Mouse (Mus musculus) lung, adult 2 months (tissue): ENCODE measurements around the gene Tfap2b. TPM values are rescaled to one million over a fixed set of nuclear protein-coding genes. Genes with fewer than 3 reads are reported as not detected.

Experiments used
- DNase-seq: peaks from one replicate; pipeline ENCODE4 v3.0.0; 2022
- H3K4me1 ChIP-seq: fragments of 200-500 bp; 2 replicates; pipeline ENCODE4 v1.6.1; 2011; ENCODE audit warnings: low read length; ENCODE audit not compliant: control insufficient read depth, insufficient read depth
- H3K4me3 ChIP-seq: fragments of 200-500 bp; replicated peaks from 2 replicates; pipeline ENCODE3; 2011; ENCODE audit warnings: low read depth, mild to moderate bottlenecking, control low read depth, low read length; ENCODE audit errors: extremely low read depth
- CTCF ChIP-seq: fragments of 200-500 bp; IDR thresholded peaks from 2 replicates; pipeline ENCODE4 v1.5.1; 2011; ENCODE audit warnings: mild to moderate bottlenecking, low read length, control low read depth; ENCODE audit not compliant: insufficient read depth
- POLR2A ChIP-seq: fragments of 200-500 bp; IDR thresholded peaks from 2 replicates; pipeline ENCODE4 v1.6.1; 2011; ENCODE audit warnings: low read depth, mild to moderate bottlenecking, control low read depth, low read length, borderline replicate concordance; ENCODE audit errors: extremely low read depth
- WGBS: fragments of 180-500 bp; shearing (Covaris S2); methylation state at CpG from one replicate; pipeline ENCODE4 v1.1.7; 2018; 5-methylcytosine and 5-hydroxymethylcytosine counted together
- polyA plus RNA-seq: library from polyadenylated mRNA; depleted of rRNA; stranded (reverse); fragments of >200 nt; gene quantifications from 2 replicates; pipeline ENCODE4 v1.2.3, GENCODE M21; 2012; rRNA removed

Gene Tfap2b
- not detected in 2 replicates for polyA plus RNA-seq

GRCm38 (mm10) chr1:19208641-19209358 lies at the start of gene Tfap2b:
Gene Tfap2b (plus strand): TSS chr1:19208914.
- no peak for TF ChIP-seq CTCF

GRCm38 (mm10) chr1:19178742-19179397 lies 29.8 kb upstream of the Tfap2b start:
- WGBS, result 7% methylated on average over 4 of the region's 4 CpGs
- Histone ChIP-seq H3K4me1 (no peaks in the 10 kb centered on the region), H3K4me3 (no peak overlapping the region)
- no peak for DNase-seq
- TF ChIP-seq POLR2A (no peak), CTCF (no peak)

More at GRCm38 (mm10) chr1:19208641-19209358, at the start of gene Tfap2b:
- Histone ChIP-seq H3K4me1 (no peaks in the 10 kb centered on the region), H3K4me3 (no peak within 1 kb of the TSS)
- 3% methylated on average over 26 of the region's 26 CpGs for WGBS
- no peak for DNase-seq

- WGBS, result 5% methylated on average over 12 of the region's 12 CpGs
- TF ChIP-seq CTCF (peak; percentile 28; the same call in 1 of the 2 replicates), POLR2A (no peak)
- Histone ChIP-seq H3K4me3 (no peak overlapping the region), H3K4me1 (no peaks in the 10 kb centered on the region)
- no peak for DNase-seq
Observed at GRCm38 (mm10) chr1:19205649-19206048, 3.1 kb upstream of the Tfap2b start.

GRCm38 (mm10) chr1:19206194-19206593 lies 2.5 kb upstream of the Tfap2b start:
- no peak for TF ChIP-seq CTCF
- no peak for TF ChIP-seq POLR2A
- no peak overlapping the region for H3K4me3 ChIP-seq
- WGBS, result 2% methylated on average over 7 of the region's 7 CpGs
- DNase-seq, result no peak
- H3K4me1 ChIP-seq, result no peaks in the 10 kb centered on the region

GRCm38 (mm10) chr1:19207611-19208010 lies 1.1 kb upstream of the Tfap2b start:
- TF ChIP-seq POLR2A (no peak), CTCF (no peak)
- WGBS, result 5% methylated on average over 4 of the region's 4 CpGs
- H3K4me3 ChIP-seq, result no peak overlapping the region
- no peaks in the 10 kb centered on the region for H3K4me1 ChIP-seq
- DNase-seq, result no peak

GRCm38 (mm10) chr1:19209359-19209745 lies 638 bp downstream of the Tfap2b start:
- 2% methylated on average over 10 of the region's 10 CpGs for WGBS
- DNase-seq, result no peak

GRCm38 (mm10) chr1:19209776-19210175 lies 1.1 kb downstream of the Tfap2b start:
- 1% methylated on average over 31 of the region's 31 CpGs for WGBS
- H3K4me3 ChIP-seq, result no peak overlapping the region
- no peaks in the 10 kb centered on the region for H3K4me1 ChIP-seq
- TF ChIP-seq CTCF (no peak), POLR2A (no peak)
- no peak for DNase-seq

More at GRCm38 (mm10) chr1:19209359-19209745, 638 bp downstream of the Tfap2b start:
- Histone ChIP-seq H3K4me3 (no peak overlapping the region), H3K4me1 (no peaks in the 10 kb centered on the region)
- no peak for TF ChIP-seq CTCF
- TF ChIP-seq POLR2A, result no peak

- no peak for TF ChIP-seq POLR2A
- TF ChIP-seq CTCF, result no peak
Observed at GRCm38 (mm10) chr1:19210215-19211032, 1.7 kb downstream of the Tfap2b start.

GRCm38 (mm10) chr1:19211033-19211405 lies 2.3 kb downstream of the Tfap2b start:
- Histone ChIP-seq H3K4me3 (no peak overlapping the region), H3K4me1 (no peaks in the 10 kb centered on the region)
- 5% methylated on average over 8 of the region's 8 CpGs for WGBS
- no peak for DNase-seq
- TF ChIP-seq CTCF, result no peak
- TF ChIP-seq POLR2A, result no peak

More at GRCm38 (mm10) chr1:19210215-19211032, 1.7 kb downstream of the Tfap2b start:
- WGBS, result 2% methylated on average over 30 of the region's 30 CpGs
- Histone ChIP-seq H3K4me1 (no peaks in the 10 kb centered on the region), H3K4me3 (no peak overlapping the region)
- DNase-seq, result no peak

GRCm38 (mm10) chr1:19211546-19212154 lies 2.9 kb downstream of the Tfap2b start:
- TF ChIP-seq POLR2A, result no peak
- no peak for TF ChIP-seq CTCF
- WGBS, result 2% methylated on average over 15 of the region's 15 CpGs
- Histone ChIP-seq H3K4me3 (no peak overlapping the region), H3K4me1 (no peaks in the 10 kb centered on the region)
- DNase-seq, result no peak
